Mouse (Mus musculus) hindbrain, embryonic 16.5 days (tissue): ENCODE results near the gene Tmem200b. TPM values are rescaled to one million over a fixed set of nuclear protein-coding genes. Genes with fewer than 3 reads are reported as not detected.
A peak's percentile ranks its signal among the peaks of the same experiment; 100 is the strongest.

ENCODE experiments used
- ATAC-seq: fragments of 200-750 bp; cut with Nextera tagmentation; 2 replicates; pipeline ENCODE4 v1.8.0; 2017; ENCODE audit warnings: moderate TSS enrichment, moderate library complexity
- H3K27ac ChIP-seq: fragments of 300-500 bp; sonication (generic); 2 replicates; pipeline ENCODE4 v1.5.1; 2014; ENCODE audit warnings: low read depth, mild to moderate bottlenecking, control low read depth, low read length, moderate library complexity
- H3K27me3 ChIP-seq: fragments of 300-500 bp; sonication (generic); replicated peaks from 2 replicates; pipeline ENCODE4 v1.6.1; 2014; ENCODE audit warnings: low read length; ENCODE audit not compliant: control insufficient read depth, insufficient read depth
- H3K36me3 ChIP-seq: fragments of 300-500 bp; sonication (generic); 2 replicates; pipeline ENCODE4 v1.6.1; 2014; ENCODE audit warnings: mild to moderate bottlenecking, low read length, moderate library complexity, mixed read lengths; ENCODE audit not compliant: control insufficient read depth, insufficient read depth
- H3K4me1 ChIP-seq: fragments of 300-500 bp; sonication (generic); 2 replicates; pipeline ENCODE4 v1.6.1; 2014; ENCODE audit warnings: low read depth, low read length; ENCODE audit not compliant: control insufficient read depth, insufficient read depth
- H3K4me2 ChIP-seq: fragments of 300-500 bp; sonication (generic); 2 replicates; pipeline ENCODE4 v1.6.1; 2014; ENCODE audit warnings: mild to moderate bottlenecking, low read length, control low read depth, moderate library complexity
- H3K4me3 ChIP-seq: fragments of 300-500 bp; sonication (generic); 2 replicates; pipeline ENCODE4 v1.5.1; 2014; ENCODE audit warnings: mild to moderate bottlenecking, low read length, control low read depth, moderate library complexity
- H3K9ac ChIP-seq: fragments of 300-500 bp; sonication (generic); 2 replicates; pipeline ENCODE4 v1.6.1; 2014; ENCODE audit warnings: low read depth, mild to moderate bottlenecking, control low read depth, low read length, moderate library complexity
- H3K9me3 ChIP-seq: fragments of 300-500 bp; sonication (generic); 2 replicates; pipeline ENCODE4 v1.6.1; 2014; ENCODE audit warnings: mild to moderate bottlenecking, low read length, moderate library complexity; ENCODE audit not compliant: control insufficient read depth
- WGBS: fragments of 180-500 bp; shearing (Covaris S2); extraction: QIAGEN DNeasy Blood & Tissue Kit; methylation state at CpG from one replicate; pipeline ENCODE4 v1.1.7; 2014; 5-methylcytosine and 5-hydroxymethylcytosine counted together
- polyA plus RNA-seq: library from polyadenylated mRNA; unstranded; fragments of >200 nt; fragmentation: Nextera tagmentation; extraction: Ambion mirVana; gene quantifications from 2 replicates; pipeline ENCODE4 v1.2.1, GENCODE M21; 2015

Tmem200b gene
- polyA plus RNA-seq, 1 experiment from 2014 or later: not detected

GRCm38 (mm10) chr4:131901090-131901489 lies 20.5 kb upstream of the Tmem200b start:
- Histone ChIP-seq H3K4me3 (no peak overlapping the region), H3K27ac (no peak overlapping the region), H3K36me3 (peaks cover 44% of the 10 kb centered on the region), H3K9me3 (no peaks in the 10 kb centered on the region), H3K4me1 (no peaks in the 10 kb centered on the region), H3K9ac (no peak overlapping the region), H3K4me2 (no peak overlapping the region), H3K27me3 (no peaks in the 10 kb centered on the region)
- no peak for ATAC-seq
- 90% methylated on average over 15 of the region's 15 CpGs for WGBS

GRCm38 (mm10) chr4:131904478-131904877 lies 17.1 kb upstream of the Tmem200b start:
- peaks cover 25% of the 10 kb centered on the region for H3K36me3 ChIP-seq
- ATAC-seq: peak; percentile 62; the same call in 1 of the 2 replicates
- H3K9me3 ChIP-seq: no peaks in the 10 kb centered on the region
- H3K27me3 ChIP-seq: no peaks in the 10 kb centered on the region
- WGBS: 61% methylated on average over 8 of the region's 8 CpGs
- no peaks in the 10 kb centered on the region for H3K4me1 ChIP-seq
- no peak overlapping the region for H3K4me2 ChIP-seq
- no peak overlapping the region for H3K4me3 ChIP-seq
- no peak overlapping the region for H3K9ac ChIP-seq
- no peak overlapping the region for H3K27ac ChIP-seq

DNA sequence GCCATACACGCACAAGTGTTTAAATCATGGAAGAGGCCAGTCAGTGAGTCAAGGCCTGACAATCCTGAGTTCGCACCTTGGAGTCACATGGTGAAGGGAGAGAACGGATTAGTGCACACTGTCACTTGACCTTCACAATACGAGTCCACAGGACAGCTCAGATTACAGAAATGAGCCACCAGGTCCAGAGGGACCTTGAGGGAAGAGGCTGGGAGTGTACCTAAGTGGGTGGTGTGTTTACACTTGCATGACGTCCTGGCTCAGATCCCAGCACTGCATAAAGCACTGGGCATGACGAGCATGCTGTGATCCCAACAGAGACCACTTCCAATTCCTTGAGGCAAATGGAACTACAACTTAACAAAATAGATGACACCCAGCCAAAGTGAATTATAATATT lies 15.1 kb upstream of the Tmem200b start:
- H3K27me3 ChIP-seq: no peaks in the 10 kb centered on the region
- no peak for ATAC-seq
- H3K9ac ChIP-seq: no peak overlapping the region
- no peak overlapping the region for H3K4me2 ChIP-seq
- WGBS: 67% methylated on average over 6 of the region's 6 CpGs
- H3K36me3 ChIP-seq: peaks cover 6% of the 10 kb centered on the region; the same call in 1 of the 2 replicates
- no peak overlapping the region for H3K27ac ChIP-seq
- no peak overlapping the region for H3K4me3 ChIP-seq
- H3K4me1 ChIP-seq: peaks cover 5% of the 10 kb centered on the region
- no peaks in the 10 kb centered on the region for H3K9me3 ChIP-seq

DNA sequence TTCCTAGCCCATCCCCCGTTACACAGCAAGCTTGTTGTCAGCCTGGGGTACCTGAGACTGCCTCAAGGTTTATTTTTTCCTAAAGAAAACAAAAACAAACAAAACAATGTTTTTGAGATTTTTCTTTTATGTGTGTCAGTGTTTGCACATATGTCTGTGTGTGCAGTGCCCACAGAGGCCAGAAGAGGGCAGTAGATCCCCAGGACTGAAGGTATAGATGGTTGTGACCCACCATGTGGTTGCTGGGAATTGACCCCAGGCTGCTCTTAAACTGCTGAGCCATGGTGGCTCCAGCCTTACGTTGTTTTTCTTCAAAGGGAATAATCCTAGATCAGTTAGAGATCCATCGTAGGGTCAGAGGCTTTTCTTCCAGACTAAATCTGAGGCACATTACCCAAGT lies 13.7 kb upstream of the Tmem200b start:
- Histone ChIP-seq H3K36me3 (0 out of 2 replicates have a peak, but pooled peaks cover 2% of the 10 kb centered on the region), H3K4me1 (peaks cover 5% of the 10 kb centered on the region), H3K27me3 (peaks cover 4% of the 10 kb centered on the region), H3K27ac (no peak overlapping the region), H3K4me2 (no peak overlapping the region), H3K4me3 (no peak overlapping the region), H3K9ac (no peak overlapping the region), H3K9me3 (no peaks in the 10 kb centered on the region)
- 89% methylated on average over 3 of the region's 3 CpGs for WGBS
- ATAC-seq: no peak

DNA sequence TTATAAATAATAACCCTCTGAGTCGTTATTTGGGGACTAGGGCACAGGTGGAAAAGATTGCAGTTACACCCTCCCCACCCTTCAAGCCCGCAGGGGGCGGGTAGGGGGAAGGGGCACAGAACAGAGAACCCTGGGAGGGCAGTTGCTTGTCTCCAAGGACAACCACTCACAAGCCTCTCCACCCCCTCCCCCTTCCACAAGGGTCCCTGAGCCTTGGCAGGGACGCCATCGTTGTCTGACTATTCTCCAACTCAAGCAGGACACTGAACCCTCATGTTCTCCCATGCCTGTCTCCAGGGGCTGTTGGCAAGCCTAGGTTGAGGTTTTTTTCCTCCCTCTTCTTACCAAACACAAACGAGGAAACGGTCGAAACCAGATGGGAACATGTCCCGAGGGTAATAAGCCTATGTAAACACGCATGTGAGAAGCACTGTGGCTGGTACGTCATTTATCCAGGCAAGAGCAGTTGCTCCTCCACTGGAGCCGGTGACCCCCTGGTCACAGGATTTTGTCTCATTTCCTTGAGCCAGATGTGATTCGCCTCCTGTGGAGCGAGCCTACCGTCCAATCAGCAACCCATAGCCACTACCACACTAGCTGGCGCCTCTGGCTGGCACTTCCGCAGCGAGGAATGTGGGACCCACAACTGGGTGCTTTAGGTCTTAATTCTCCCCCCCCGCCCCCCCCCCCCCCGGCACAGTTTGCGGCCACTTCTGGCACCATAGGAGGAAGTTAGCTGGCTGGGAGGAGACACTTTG lies 11.2 kb upstream of the Tmem200b start:
- no peak for ATAC-seq
- H3K9me3 ChIP-seq: no peaks in the 10 kb centered on the region
- WGBS: 17% methylated on average over 18 of the region's 21 CpGs
- 0 out of 2 replicates have a peak overlapping the region, but pooled peaks have one; percentile 6 for H3K9ac ChIP-seq
- H3K36me3 ChIP-seq: no peaks in the 10 kb centered on the region
- peaks cover 15% of the 10 kb centered on the region for H3K4me1 ChIP-seq
- peaks cover 4% of the 10 kb centered on the region for H3K27me3 ChIP-seq
- peak overlapping the region; percentile 21; the same call in 1 of the 2 replicates for H3K4me2 ChIP-seq
- no peak overlapping the region for H3K27ac ChIP-seq
- no peak overlapping the region for H3K4me3 ChIP-seq

GRCm38 (mm10) chr4:131911521-131911920 lies 10.1 kb upstream of the Tmem200b start:
- Histone ChIP-seq H3K4me1 (peaks cover 16% of the 10 kb centered on the region), H3K4me2 (no peak overlapping the region), H3K9ac (no peak overlapping the region), H3K9me3 (no peaks in the 10 kb centered on the region), H3K27ac (no peak overlapping the region), H3K27me3 (peaks cover 11% of the 10 kb centered on the region), H3K36me3 (no peaks in the 10 kb centered on the region), H3K4me3 (no peak overlapping the region)
- 44% methylated on average over 4 of the region's 5 CpGs for WGBS
- no peak for ATAC-seq

DNA sequence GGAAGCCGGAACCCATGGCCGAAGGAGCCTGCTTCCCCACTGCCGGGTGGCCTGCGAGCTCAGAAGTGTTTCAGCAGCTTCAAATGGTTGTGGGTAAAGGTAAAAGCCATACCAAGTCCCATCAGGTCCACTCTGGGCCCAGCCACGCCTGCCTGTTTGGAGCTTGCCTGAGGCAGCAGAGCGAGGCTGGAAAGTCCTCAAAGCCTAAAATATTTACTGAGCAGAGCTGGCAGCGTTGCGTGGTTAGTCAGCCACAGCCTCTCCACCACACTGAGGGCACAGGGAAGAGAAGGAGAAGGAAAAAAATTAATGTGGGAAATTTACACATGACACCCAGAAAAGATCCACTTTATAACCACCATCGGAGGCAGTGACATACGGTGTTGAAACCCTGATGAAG lies 8.0 kb upstream of the Tmem200b start:
- H3K9ac ChIP-seq: no peak overlapping the region
- H3K27ac ChIP-seq: no peak overlapping the region
- H3K4me1 ChIP-seq: peaks cover 16% of the 10 kb centered on the region
- H3K9me3 ChIP-seq: no peaks in the 10 kb centered on the region
- no peak for ATAC-seq
- WGBS: 55% methylated on average over 10 of the region's 10 CpGs
- no peak overlapping the region for H3K4me2 ChIP-seq
- peaks cover 24% of the 10 kb centered on the region for H3K27me3 ChIP-seq
- H3K36me3 ChIP-seq: no peaks in the 10 kb centered on the region
- no peak overlapping the region for H3K4me3 ChIP-seq

- H3K36me3 ChIP-seq: no peaks in the 10 kb centered on the region
- no peak overlapping the region for H3K27ac ChIP-seq
- ATAC-seq: no peak
- H3K4me3 ChIP-seq: no peak overlapping the region
- H3K4me2 ChIP-seq: no peak overlapping the region
- no peak overlapping the region for H3K9ac ChIP-seq
- H3K27me3 ChIP-seq: peaks cover 30% of the 10 kb centered on the region
- 7% methylated on average over 9 of the region's 9 CpGs for WGBS
- no peaks in the 10 kb centered on the region for H3K9me3 ChIP-seq
- H3K4me1 ChIP-seq: peaks cover 16% of the 10 kb centered on the region
Observed at GRCm38 (mm10) chr4:131914046-131914643, 7.4 kb upstream of the Tmem200b start.

GRCm38 (mm10) chr4:131914891-131915469 lies 6.6 kb upstream of the Tmem200b start:
- ATAC-seq: no peak; the same call in 1 of the 2 replicates
- Histone ChIP-seq H3K27me3 (peaks cover 37% of the 10 kb centered on the region), H3K9me3 (no peaks in the 10 kb centered on the region), H3K4me1 (peaks cover 16% of the 10 kb centered on the region), H3K27ac (no peak overlapping the region), H3K9ac (no peak overlapping the region; the same call in 1 of the 2 replicates), H3K4me3 (peak overlapping the region; percentile 24), H3K36me3 (no peaks in the 10 kb centered on the region), H3K4me2 (peak overlapping the region; percentile 54)
- 2% methylated on average over 29 of the region's 31 CpGs for WGBS
